Mouse (Mus musculus) bone marrow, adult 2 months (tissue): ENCODE data around the gene Hoxa5. TPM values are rescaled to one million over a fixed set of nuclear protein-coding genes. Genes with fewer than 3 reads are reported as not detected.

ENCODE experiments used
- H3K27ac ChIP-seq: fragments of 200-500 bp; 2 replicates; pipeline ENCODE4 v1.5.1; 2012; ENCODE audit warnings: low read depth, mild to moderate bottlenecking, control low read depth, inconsistent platforms, low read length; ENCODE audit not compliant: control insufficient read depth, poor library complexity, insufficient read depth
- H3K4me1 ChIP-seq: fragments of 200-500 bp; 2 replicates; pipeline ENCODE4 v1.6.1; 2011; ENCODE audit warnings: low read length; ENCODE audit not compliant: control insufficient read depth, insufficient read depth
- H3K4me3 ChIP-seq: fragments of 200-500 bp; replicated peaks from 2 replicates; pipeline ENCODE3; 2011; ENCODE audit warnings: mild to moderate bottlenecking, low read depth, low read length, control low read depth; ENCODE audit not compliant: control insufficient read depth
- CTCF ChIP-seq: fragments of 200-500 bp; IDR thresholded peaks from 2 replicates; pipeline ENCODE4 v1.5.1; 2011; ENCODE audit warnings: low read length, control low read depth; ENCODE audit not compliant: control insufficient read depth, insufficient read depth
- POLR2A ChIP-seq: fragments of 200-500 bp; IDR thresholded peaks from 2 replicates; pipeline ENCODE4 v1.6.1; 2011; ENCODE audit warnings: low read depth, mild to moderate bottlenecking, control low read depth, low read length, borderline replicate concordance; ENCODE audit not compliant: control insufficient read depth
- WGBS: fragments of 180-500 bp; shearing (Covaris S2); methylation state at CpG from one replicate; pipeline ENCODE4 v1.1.7; 2018; 5-methylcytosine and 5-hydroxymethylcytosine counted together
- polyA plus RNA-seq: library from polyadenylated mRNA; stranded (reverse); fragments of >200 nt; gene quantifications from 2 replicates; pipeline ENCODE4 v1.2.4, GENCODE M21; 2011; ENCODE audit warnings: low replicate concordance; ENCODE audit not compliant: missing spikeins, insufficient read depth, insufficient read length

Gene Hoxa5
- polyA plus RNA-seq, 1 experiment: 2.4 TPM

- TF ChIP-seq CTCF: no peak
- TF ChIP-seq POLR2A: no peak
- under 1% methylated on average over 69 of the region's 69 CpGs for WGBS
- peak overlapping the region; percentile 34 for H3K4me3 ChIP-seq
- no peaks in the 10 kb centered on the region for H3K4me1 ChIP-seq
- H3K27ac ChIP-seq: peak overlapping the region; percentile 59
Observed at GRCm38 (mm10) chr6:52225612-52226568, 21.5 kb upstream of the Hoxa5 start.

GRCm38 (mm10) chr6:52224895-52225611 is 20.7 kb upstream of the Hoxa5 start:
- Histone ChIP-seq H3K4me3 (peak overlapping the region; percentile 34), H3K4me1 (no peaks in the 10 kb centered on the region), H3K27ac (no peak overlapping the region)
- TF ChIP-seq CTCF (no peak), POLR2A (no peak)
- under 1% methylated on average over 36 of the region's 36 CpGs for WGBS

GRCm38 (mm10) chr6:52223939-52224760 is 19.8 kb upstream of the Hoxa5 start:
- TF ChIP-seq CTCF (no peak), POLR2A (no peak)
- H3K4me1 ChIP-seq: no peaks in the 10 kb centered on the region
- no peak overlapping the region for H3K27ac ChIP-seq
- WGBS: 5% methylated on average over 24 of the region's 24 CpGs
- no peak overlapping the region for H3K4me3 ChIP-seq

GRCm38 (mm10) chr6:52222729-52223128 is 18.3 kb upstream of the Hoxa5 start:
- TF ChIP-seq POLR2A (no peak), CTCF (no peak)
- no peaks in the 10 kb centered on the region for H3K4me1 ChIP-seq
- WGBS: 17% methylated on average over 13 of the region's 13 CpGs
- H3K4me3 ChIP-seq: no peak overlapping the region
- H3K27ac ChIP-seq: no peak overlapping the region

- Histone ChIP-seq H3K4me1 (no peaks in the 10 kb centered on the region), H3K4me3 (no peak overlapping the region)
- 5% methylated on average over 21 of the region's 21 CpGs for WGBS
Observed at GRCm38 (mm10) chr6:52221993-52222685, 17.8 kb upstream of the Hoxa5 start.

GRCm38 (mm10) chr6:52221337-52221992 is 17.1 kb upstream of the Hoxa5 start, which contains the start of gene Hoxa7:
Gene Hoxa7, minus strand, starts transcription at chr6:52221854.
- H3K27ac ChIP-seq: peak within 1 kb of the TSS; percentile 18; the same call in 1 of the 2 replicates
- H3K4me1 ChIP-seq: no peaks in the 10 kb centered on the region
- H3K4me3 ChIP-seq: peak within 1 kb of the TSS; percentile 69
- under 1% methylated on average over 46 of the region's 46 CpGs for WGBS
- TF ChIP-seq CTCF (peak; percentile 88), POLR2A (peak; percentile 31; the same call in 1 of the 2 replicates)

More at GRCm38 (mm10) chr6:52221993-52222685, 17.8 kb upstream of the Hoxa5 start:
- no peak for TF ChIP-seq CTCF
- no peak for TF ChIP-seq POLR2A
- H3K27ac ChIP-seq: peak overlapping the region; percentile 18; the same call in 1 of the 2 replicates

GRCm38 (mm10) chr6:52220865-52221310 is 16.5 kb upstream of the Hoxa5 start:
- TF ChIP-seq CTCF (no peak), POLR2A (no peak)
- Histone ChIP-seq H3K27ac (no peak overlapping the region), H3K4me1 (no peaks in the 10 kb centered on the region), H3K4me3 (peak overlapping the region; percentile 69)
- WGBS: under 1% methylated on average over 12 of the region's 12 CpGs
